29 mouse cellular contexts compared by ENCODE assay signal in genomic region chr17:85100232-85100631, GRCm38 (mm10).
"Had no signal": no experiment of that assay in that cellular context is flagged by ENCODE, and none has a peak within 500 bp of the region (broad histone marks: within the 10 kb centered on the region; RNA-seq: fewer than 3 reads in every experiment).

No protein-coding gene starts in this region.

- H3K27me3 ChIP-seq: embryonic facial prominence, embryonic 12.5 days; embryonic facial prominence, embryonic 13.5 days; embryonic facial prominence, embryonic 15.5 days; forebrain, embryonic 12.5 days; forebrain, embryonic 13.5 days; forebrain, embryonic 15.5 days had no signal

- H3K4me1 ChIP-seq: embryonic facial prominence, embryonic 12.5 days; embryonic facial prominence, embryonic 13.5 days; embryonic facial prominence, embryonic 15.5 days; forebrain, embryonic 10.5 days; forebrain, embryonic 12.5 days; forebrain, embryonic 13.5 days; forebrain, embryonic 15.5 days had no signal

- H3K9ac ChIP-seq: embryonic facial prominence, embryonic 12.5 days; embryonic facial prominence, embryonic 13.5 days; embryonic facial prominence, embryonic 15.5 days; forebrain, embryonic 12.5 days; forebrain, embryonic 13.5 days; forebrain, embryonic 15.5 days; forebrain, postnatal 0 days had no signal

- H3K4me3 ChIP-seq: embryonic facial prominence, embryonic 10.5 days; embryonic facial prominence, embryonic 12.5 days; embryonic facial prominence, embryonic 13.5 days; embryonic facial prominence, embryonic 15.5 days; erythroblast, embryonic 14.5 days; forebrain, embryonic 10.5 days; forebrain, embryonic 12.5 days; forebrain, embryonic 13.5 days; forebrain, embryonic 15.5 days; gastrocnemius, adult 2 months; heart, adult 2 months; heart, embryonic 10.5 days had no signal

- H3K9me3 ChIP-seq: heart, embryonic 10.5 days had no signal

- H3K27ac ChIP-seq: embryonic facial prominence, embryonic 10.5 days; embryonic facial prominence, embryonic 12.5 days; embryonic facial prominence, embryonic 13.5 days; embryonic facial prominence, embryonic 15.5 days; forebrain, embryonic 10.5 days; forebrain, embryonic 12.5 days; forebrain, embryonic 13.5 days; forebrain, embryonic 15.5 days; gastrocnemius, adult 2 months; heart, adult 2 months; heart, embryonic 10.5 days had no signal

- ATAC-seq: forebrain, embryonic 13.5 days; forebrain, embryonic 14.5 days; forebrain, embryonic 15.5 days; forebrain, embryonic 16.5 days; forebrain, postnatal 0 days had no signal

- DNase-seq: cerebellum, adult 8-10 months; cerebellum, adult 9-10 months; cerebellum, adult 9-11 months; cerebellum, postnatal 10 days; cerebellum, postnatal 14 days; cerebellum, postnatal 25 days; cerebellum, postnatal 36 days; embryo, embryonic 11 days; forebrain, postnatal 0 days; gastrocnemius, adult 2 months; gastrocnemius, postnatal 10 days; gastrocnemius, postnatal 14 days; gastrocnemius, postnatal 25 days; gastrocnemius, postnatal 36 days; heart, adult 11 months; heart, adult 18-20 months; heart, adult 2 months had no signal
